ENCODE assay signal across 10 mouse cellular contexts in the genomic region with DNA sequence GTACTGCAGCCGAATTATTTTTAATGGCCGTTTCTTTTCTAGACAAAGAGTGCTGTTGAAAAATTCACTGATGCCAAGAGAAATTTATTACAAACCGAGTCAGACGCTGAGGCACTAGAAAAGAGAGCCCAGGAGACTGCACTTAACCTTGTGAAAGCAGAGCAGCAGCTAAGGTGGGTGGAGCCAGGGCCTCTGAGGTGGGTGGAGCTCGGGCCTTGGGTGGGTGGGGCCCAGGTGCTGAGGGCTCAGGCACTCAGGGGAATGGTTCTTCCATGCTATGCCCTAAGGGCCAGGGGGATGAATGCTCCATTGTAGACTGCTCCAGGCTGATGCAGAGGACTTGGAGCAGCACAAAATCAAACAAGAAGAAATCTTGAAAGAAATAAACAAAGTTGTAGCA. TPM values are rescaled to one million over a fixed set of nuclear protein-coding genes. Genes with fewer than 3 reads are reported as not detected.
A peak's percentile ranks its signal among the peaks of the same experiment; 100 is the strongest.
DNase-seq lines count a peak whose midpoint lies in the region; ATAC-seq lines count a peak whose summit lies in the region.
"Had no signal": no experiment of that assay in that cellular context is flagged by ENCODE, and none has a peak within 500 bp of the region (broad histone marks: within the 10 kb centered on the region; RNA-seq: fewer than 3 reads in every experiment).

No protein-coding gene starts in this region.

- peaks cover 61% of the 10 kb centered on the region for H3K36me3 ChIP-seq in limb, embryonic 15.5 days

- WGBS in limb, embryonic 15.5 days = 32% methylated on average over 5 of the region's 5 CpGs

- H3K9me3 ChIP-seq in limb, embryonic 15.5 days = no peaks in the 10 kb centered on the region

- 0 out of 2 replicates have a peak, but pooled peaks have one; percentile 61 for ATAC-seq in limb, embryonic 15.5 days (ENCODE audit: insufficient number of reproducible peaks, low FRiP score, low TSS enrichment, low read depth)
- ATAC-seq in megakaryocyte, adult 5-6 weeks (ENCODE audit: poor library complexity, severe bottlenecking) = no peak

- no peak overlapping the region for H3K4me2 ChIP-seq in limb, embryonic 15.5 days
- H3K4me2 ChIP-seq: midbrain, embryonic 11.5 days had no signal

- peak; percentile 18 for DNase-seq in thymus, postnatal 25 days
- DNase-seq in thymus, postnatal 0 days (ENCODE audit: low spot score) = no peak
- DNase-seq in adrenal gland, postnatal 14 days = peak; percentile 78
- peak; percentile 4 for DNase-seq in mesoderm, embryonic 11.5 days (ENCODE audit: low read depth, low spot score)
- no peak for DNase-seq in layer of hippocampus, adult 9-10 months (ENCODE audit: low spot score)
- DNase-seq in cerebellum, postnatal 14 days = no peak
- DNase-seq: right cerebral cortex, adult 18-20 months had no signal

- no peaks in the 10 kb centered on the region for H3K27me3 ChIP-seq in limb, embryonic 15.5 days

- H3K9ac ChIP-seq in limb, embryonic 15.5 days = no peak overlapping the region

- 0 out of 2 replicates have a peak overlapping the region, but pooled peaks have one; percentile 5 for H3K27ac ChIP-seq in limb, embryonic 15.5 days

- H3K4me1 ChIP-seq in limb, embryonic 15.5 days = no peaks in the 10 kb centered on the region

- no peak overlapping the region for H3K4me3 ChIP-seq in limb, embryonic 15.5 days

RNA-seq across cellular contexts. Expression of a gene that starts 40.7 kb away (rescaled TPM):
- 309 and 366 TPM in 2 replicates for polyA plus RNA-seq in thymus, postnatal 0 days (2015; fragmentation: Nextera tagmentation; extraction: Ambion mirVana)
- total RNA-seq in adrenal gland, postnatal 14 days (2021) = 184 and 199 TPM in 2 replicates
- 341 and 342 TPM in 2 replicates for polyA plus RNA-seq in limb, embryonic 15.5 days (2015; fragmentation: Nextera tagmentation; extraction: Ambion mirVana)
- 153 and 167 TPM in 2 replicates for total RNA-seq in megakaryocyte, adult 5-6 weeks (2015)
- 134 and 137 TPM in 2 replicates for total RNA-seq in megakaryocyte, adult 5-6 weeks (2017)

RNA-seq across cellular contexts. Expression of a gene that starts 50.9 kb away (rescaled TPM):
- 40.7 and 47.2 TPM in 2 replicates for polyA plus RNA-seq in thymus, postnatal 0 days (2015; fragmentation: Nextera tagmentation; extraction: Ambion mirVana)
- 17.1 and 22.0 TPM in 2 replicates for total RNA-seq in adrenal gland, postnatal 14 days (2021)
- 20.1 and 20.3 TPM in 2 replicates for polyA plus RNA-seq in limb, embryonic 15.5 days (2015; fragmentation: Nextera tagmentation; extraction: Ambion mirVana)
- total RNA-seq in megakaryocyte, adult 5-6 weeks (2015) = 101 and 115 TPM in 2 replicates
- total RNA-seq in megakaryocyte, adult 5-6 weeks (2017) = 131 and 137 TPM in 2 replicates

RNA-seq across cellular contexts. Expression of a gene that starts 58.9 kb away (rescaled TPM):
- polyA plus RNA-seq in thymus, postnatal 0 days (2015; fragmentation: Nextera tagmentation; extraction: Ambion mirVana) = 0.33 and 0.53 TPM in 2 replicates
- total RNA-seq in adrenal gland, postnatal 14 days (2021) = 2.4 and 37.8 TPM in 2 replicates
- 0.24 and 0.68 TPM in 2 replicates for polyA plus RNA-seq in limb, embryonic 15.5 days (2015; fragmentation: Nextera tagmentation; extraction: Ambion mirVana)
- 1.3 and 1.4 TPM in 2 replicates for total RNA-seq in megakaryocyte, adult 5-6 weeks (2015)
- total RNA-seq in megakaryocyte, adult 5-6 weeks (2017) = 1.4 and 1.7 TPM in 2 replicates
- polyA plus RNA-seq: midbrain, embryonic 11.5 days had no signal

Comparison
In these comparisons a context has a peak if more than half of its experiments do, and no peak if none do; other contexts are left out.
1. DNase-seq: peak in thymus, postnatal 25 days (single experiment), adrenal gland, postnatal 14 days (single experiment) and mesoderm, embryonic 11.5 days (single experiment); none in thymus, postnatal 0 days (single experiment), layer of hippocampus, adult 9-10 months (single experiment) and cerebellum, postnatal 14 days (0 of 2).